Mouse (Mus musculus) left cerebral cortex, adult 2 months (tissue): ENCODE data around the gene Smc1a. TPM values are rescaled to one million over a fixed set of nuclear protein-coding genes. Genes with fewer than 3 reads are reported as not detected.
"Not testable (repeated sequence)": the region's sequence is repeated elsewhere in the genome, so short reads cannot be mapped to it uniquely, and the experiment has no call there.

Source experiments
- DNase-seq, 2 experiments: peaks; one replicate each; pipeline ENCODE4 v3.0.0; 2021 to 2022; ENCODE audit warnings: low spot score in 2 of 2, mixed read lengths in 1 of 2; ENCODE audit errors: extremely low spot score in 1 of 2
- H3K27ac ChIP-seq: fragments of 200-600 bp; 2 replicates; pipeline ENCODE4 v1.8.1; 2022
- H3K4me3 ChIP-seq: fragments of 200-600 bp; 2 replicates; pipeline ENCODE4 v1.8.1; 2022
- CTCF ChIP-seq: fragments of 200-600 bp; IDR thresholded peaks from 2 replicates; pipeline ENCODE4 v1.8.1; 2022; ENCODE audit warnings: antibody characterized with exemption, mild to moderate bottlenecking, moderate library complexity
- intact Hi-C: fragments of 180-260 bp; cut with DNase I; formaldehyde crosslinking; loops from one replicate; pipeline ENCODE4 v1.15.1; 2025
- total RNA-seq, 2 experiments: library from RNA; stranded (reverse); gene quantifications; 2 replicates each; pipeline ENCODE4 v1.2.3; 2021

Smc1a gene
- total RNA-seq, 2 experiments from 2014 or later, result 51.9 to 54.4 TPM

- DNase-seq, result no peak
- H3K4me3 ChIP-seq, result no peak overlapping the region
- intact Hi-C loops, result no loop called here
- no peak for TF ChIP-seq CTCF
- H3K27ac ChIP-seq, result no peak overlapping the region
Measured at GRCm38 (mm10) chrX:152039865-152040264, 23.6 kb downstream of the Smc1a start.

GRCm38 (mm10) chrX:152047230-152047629, 31.0 kb downstream of the Smc1a start:
- intact Hi-C loops, result no loop called here
- Histone ChIP-seq H3K4me3 (no peak overlapping the region), H3K27ac (no peak overlapping the region)
- TF ChIP-seq CTCF, result peak; percentile 28
- DNase-seq, result no peak

GRCm38 (mm10) chrX:152052546-152052945, 36.3 kb downstream of the Smc1a start:
- Histone ChIP-seq H3K27ac (no peak overlapping the region), H3K4me3 (no peak overlapping the region)
- intact Hi-C loops, result no loop called here
- TF ChIP-seq CTCF, result no peak
- no peak for DNase-seq

- no peak for TF ChIP-seq CTCF
- Histone ChIP-seq H3K27ac (no peak overlapping the region), H3K4me3 (no peak overlapping the region)
- DNase-seq, result no peak
- intact Hi-C loops, result no loop called here
Measured at GRCm38 (mm10) chrX:152054094-152054493, 37.9 kb downstream of the Smc1a start.

GRCm38 (mm10) chrX:152065674-152066073, 49.4 kb downstream of the Smc1a start:
- Histone ChIP-seq H3K4me3 (no peak overlapping the region), H3K27ac (no peak overlapping the region)
- no peak for DNase-seq
- intact Hi-C loops, result loop anchor here (2.0 to 5.0 kb wide), 2 partner anchors 67 to 81 kb away; no protein-coding TSS in a partner anchor
- no peak for TF ChIP-seq CTCF

GRCm38 (mm10) chrX:152067789-152068188, 51.6 kb downstream of the Smc1a start:
- Histone ChIP-seq H3K27ac (peak overlapping the region; percentile 34; the same call in 1 of the 2 replicates), H3K4me3 (no peak overlapping the region)
- no peak for TF ChIP-seq CTCF
- peak in 1 of 2 experiments; percentile 13 for DNase-seq
- intact Hi-C loops, result loop anchor here (2.0 to 5.0 kb wide), 2 partner anchors 65 to 79 kb away; no protein-coding TSS in a partner anchor

- DNase-seq, result peak; percentile 51 to 58
- H3K27ac ChIP-seq, result peak overlapping the region; percentile 48; the same call in 1 of the 2 replicates
- intact Hi-C loops, H3K4me3 ChIP-seq: not testable (repeated sequence)
Measured at GRCm38 (mm10) chrX:152089832-152090614, 73.8 kb downstream of the Smc1a start.

GRCm38 (mm10) chrX:152097572-152097971, 81.3 kb downstream of the Smc1a start:
- intact Hi-C loops, result no loop called here
- TF ChIP-seq CTCF, result no peak

More at GRCm38 (mm10) chrX:152097572-152097971, 81.3 kb downstream of the Smc1a start:
- Histone ChIP-seq H3K4me3 (no peak overlapping the region), H3K27ac (no peak overlapping the region)
- no peak for DNase-seq

Other genes with a start within 250 kb of the Smc1a start
- 100 to 1,000 TPM; 278 to 297 TPM for gene Huwe1, start 215.6 kb upstream of the Smc1a start, total RNA-seq
- gene Hsd17b10, start 14.6 kb upstream of the Smc1a start, total RNA-seq, result 10 to 100 TPM; 35.3 to 46.5 TPM
- gene Ribc1, start 133 bp upstream of the Smc1a start, total RNA-seq, result 1 to 10 TPM in 1 of 2 experiments, not detected in 1; 1.3 TPM
- gene Iqsec2, start 127.8 kb downstream of the Smc1a start, total RNA-seq, result 100 to 1,000 TPM; 152 to 155 TPM
- gene Kdm5c, start 216.6 kb downstream of the Smc1a start, total RNA-seq, result 10 to 100 TPM; 52.9 to 64.1 TPM